21 mouse cellular contexts compared by ENCODE assay signal in the genomic region with DNA sequence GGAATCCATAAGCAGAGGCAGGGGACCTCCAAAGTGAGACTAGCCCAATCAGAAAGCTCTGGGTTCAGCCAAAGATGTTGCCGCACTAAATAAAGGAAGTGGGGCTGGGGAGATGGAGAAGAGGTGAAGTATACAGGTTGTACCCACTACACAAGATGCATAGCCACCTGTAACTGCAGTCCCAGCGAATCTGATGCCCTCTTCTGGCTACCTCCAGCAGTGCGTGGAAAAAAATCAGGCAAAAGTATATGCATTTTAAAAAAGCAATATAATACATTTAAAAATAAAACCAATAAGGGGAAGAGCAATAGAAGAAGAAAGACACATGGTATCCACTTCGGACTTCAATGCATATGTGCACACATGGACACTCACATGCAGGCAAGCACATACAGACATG.
DNase-seq lines count a peak whose midpoint lies in the region; ATAC-seq and TF ChIP-seq lines count a peak whose summit lies in the region.
"Had no signal": no experiment of that assay in that cellular context is flagged by ENCODE, and none has a peak within 500 bp of the region (broad histone marks: within the 10 kb centered on the region; RNA-seq: fewer than 3 reads in every experiment).

No protein-coding gene starts in this region.

- no peaks in the 10 kb centered on the region for H3K27me3 ChIP-seq in forebrain, postnatal 0 days (ENCODE audit: insufficient read depth, low read length)
- H3K27me3 ChIP-seq in forebrain, embryonic 11.5 days (ENCODE audit: control insufficient read depth, insufficient read depth, low read length), result no peaks in the 10 kb centered on the region
- no peaks in the 10 kb centered on the region for H3K27me3 ChIP-seq in kidney, postnatal 0 days (ENCODE audit: insufficient read depth, low read length)
- H3K27me3 ChIP-seq in midbrain, postnatal 0 days (ENCODE audit: insufficient read depth, low read length), result no peaks in the 10 kb centered on the region
- no peaks in the 10 kb centered on the region for H3K27me3 ChIP-seq in midbrain, embryonic 13.5 days
- H3K27me3 ChIP-seq: embryonic facial prominence, embryonic 13.5 days; forebrain, embryonic 13.5 days; heart, embryonic 12.5 days; hindbrain, embryonic 12.5 days had no signal

- H3K4me1 ChIP-seq in forebrain, postnatal 0 days (ENCODE audit: insufficient read depth), result no peaks in the 10 kb centered on the region
- H3K4me1 ChIP-seq in forebrain, embryonic 11.5 days (replicated peaks; ENCODE audit: control insufficient read depth, insufficient read depth, low read length), result no peaks in the 10 kb centered on the region
- H3K4me1 ChIP-seq in kidney, postnatal 0 days (replicated peaks; ENCODE audit: insufficient read depth, low read length), result no peaks in the 10 kb centered on the region
- no peaks in the 10 kb centered on the region for H3K4me1 ChIP-seq in midbrain, postnatal 0 days (ENCODE audit: insufficient read depth, low read length)
- H3K4me1 ChIP-seq in midbrain, embryonic 13.5 days (replicated peaks), result no peaks in the 10 kb centered on the region
- H3K4me1 ChIP-seq: embryonic facial prominence, embryonic 13.5 days; forebrain, embryonic 13.5 days; heart, embryonic 12.5 days; hindbrain, embryonic 12.5 days had no signal

- WGBS in forebrain, postnatal 0 days, result 72% methylated on average over 4 of the region's 4 CpGs
- 75% methylated on average over 4 of the region's 4 CpGs for WGBS in forebrain, embryonic 11.5 days
- 65% methylated on average over 4 of the region's 4 CpGs for WGBS in kidney, postnatal 0 days
- WGBS in midbrain, postnatal 0 days, result 73% methylated on average over 4 of the region's 4 CpGs
- 81% methylated on average over 4 of the region's 4 CpGs for WGBS in midbrain, embryonic 13.5 days

- DNase-seq in forebrain, postnatal 0 days, result no peak
- no peak for DNase-seq in forebrain, embryonic 11.5 days (ENCODE audit: low spot score)
- DNase-seq in kidney, postnatal 0 days (ENCODE audit: low spot score), result no peak
- no peak for DNase-seq in kidney, adult 8-10 months
- no peak for DNase-seq in midbrain, postnatal 0 days (ENCODE audit: low spot score)
- DNase-seq in adrenal gland, postnatal 25 days, result no peak
- DNase-seq: adrenal gland, adult 2 months; adrenal gland, postnatal 36 days; B cell, adult 2 months; cerebellum, adult 11 months; cerebellum, adult 8-10 months; cerebellum, postnatal 25 days; gastrocnemius, adult 2 months; gastrocnemius, postnatal 25 days; heart, postnatal 4 days had no signal

- no peaks in the 10 kb centered on the region for H3K36me3 ChIP-seq in forebrain, postnatal 0 days (ENCODE audit: insufficient read depth)
- no peaks in the 10 kb centered on the region for H3K36me3 ChIP-seq in forebrain, embryonic 11.5 days (ENCODE audit: control insufficient read depth, insufficient read depth, low read length)
- no peaks in the 10 kb centered on the region for H3K36me3 ChIP-seq in kidney, postnatal 0 days (ENCODE audit: insufficient read depth, low read length)
- H3K36me3 ChIP-seq in midbrain, postnatal 0 days (ENCODE audit: insufficient read depth, low read length), result no peaks in the 10 kb centered on the region
- no peaks in the 10 kb centered on the region for H3K36me3 ChIP-seq in midbrain, embryonic 13.5 days
- H3K36me3 ChIP-seq: embryonic facial prominence, embryonic 13.5 days; heart, embryonic 12.5 days; hindbrain, embryonic 12.5 days had no signal

- no peak for ATAC-seq in forebrain, postnatal 0 days
- no peak for ATAC-seq in forebrain, embryonic 11.5 days (replicated peaks; ENCODE audit: low FRiP score)
- ATAC-seq in kidney, postnatal 0 days (replicated peaks; ENCODE audit: low FRiP score, low read depth), result no peak
- no peak for ATAC-seq in midbrain, postnatal 0 days (ENCODE audit: low FRiP score)
- no peak for ATAC-seq in midbrain, embryonic 13.5 days
- ATAC-seq: CD4-positive, CD25-positive, alpha-beta regulatory T cell, adult 4 months; forebrain, embryonic 13.5 days had no signal

- no peak overlapping the region for H3K27ac ChIP-seq in forebrain, postnatal 0 days (ENCODE audit: low read depth, low read length)
- no peak overlapping the region for H3K27ac ChIP-seq in forebrain, embryonic 11.5 days (ENCODE audit: low read depth, low read length)
- no peak overlapping the region for H3K27ac ChIP-seq in kidney, postnatal 0 days
- no peak overlapping the region for H3K27ac ChIP-seq in midbrain, postnatal 0 days (ENCODE audit: low read depth, low read length)
- no peak overlapping the region for H3K27ac ChIP-seq in midbrain, embryonic 13.5 days
- H3K27ac ChIP-seq: embryonic facial prominence, embryonic 13.5 days; forebrain, embryonic 13.5 days; gastrocnemius, adult 2 months; hindbrain, embryonic 12.5 days had no signal

- no peak overlapping the region for H3K4me3 ChIP-seq in forebrain, postnatal 0 days (ENCODE audit: low read depth, low read length)
- no peak overlapping the region for H3K4me3 ChIP-seq in forebrain, embryonic 11.5 days (ENCODE audit: low read depth, low read length)
- H3K4me3 ChIP-seq in kidney, postnatal 0 days (replicated peaks; ENCODE audit: low read depth, low read length), result no peak overlapping the region
- no peak overlapping the region for H3K4me3 ChIP-seq in midbrain, postnatal 0 days (ENCODE audit: low read depth, low read length)
- no peak overlapping the region for H3K4me3 ChIP-seq in midbrain, embryonic 13.5 days (replicated peaks)
- H3K4me3 ChIP-seq: embryonic facial prominence, embryonic 13.5 days; forebrain, embryonic 13.5 days; gastrocnemius, adult 2 months; heart, embryonic 12.5 days; hindbrain, embryonic 12.5 days had no signal

- H3K9ac ChIP-seq in forebrain, postnatal 0 days, result no peak overlapping the region
- H3K9ac ChIP-seq in forebrain, embryonic 11.5 days (ENCODE audit: low read length), result no peak overlapping the region
- no peak overlapping the region for H3K9ac ChIP-seq in kidney, postnatal 0 days (ENCODE audit: low read depth, low read length)
- no peak overlapping the region for H3K9ac ChIP-seq in midbrain, postnatal 0 days (replicated peaks; ENCODE audit: low read length, poor library complexity, severe bottlenecking)
- no peak overlapping the region for H3K9ac ChIP-seq in midbrain, embryonic 13.5 days (replicated peaks)
- H3K9ac ChIP-seq: embryonic facial prominence, embryonic 13.5 days; forebrain, embryonic 13.5 days; heart, embryonic 12.5 days; hindbrain, embryonic 12.5 days had no signal

- H3K4me2 ChIP-seq in forebrain, postnatal 0 days (ENCODE audit: low read depth), result no peak overlapping the region
- no peak overlapping the region for H3K4me2 ChIP-seq in forebrain, embryonic 11.5 days (ENCODE audit: low read depth, low read length, severe bottlenecking)
- H3K4me2 ChIP-seq in kidney, postnatal 0 days (ENCODE audit: low read length), result no peak overlapping the region
- no peak overlapping the region for H3K4me2 ChIP-seq in midbrain, postnatal 0 days (ENCODE audit: low read depth, low read length, poor library complexity, severe bottlenecking)
- H3K4me2 ChIP-seq in midbrain, embryonic 13.5 days (replicated peaks), result no peak overlapping the region
- H3K4me2 ChIP-seq: embryonic facial prominence, embryonic 13.5 days; forebrain, embryonic 13.5 days; heart, embryonic 12.5 days; hindbrain, embryonic 12.5 days had no signal

- H3K9me3 ChIP-seq in forebrain, postnatal 0 days (ENCODE audit: low read length), result no peaks in the 10 kb centered on the region
- no peaks in the 10 kb centered on the region for H3K9me3 ChIP-seq in forebrain, embryonic 11.5 days (ENCODE audit: control insufficient read depth, low read length)
- no peaks in the 10 kb centered on the region; the same call in 1 of the 2 replicates for H3K9me3 ChIP-seq in kidney, postnatal 0 days (replicated peaks; ENCODE audit: low read length)
- H3K9me3 ChIP-seq in midbrain, postnatal 0 days (ENCODE audit: low read length), result no peaks in the 10 kb centered on the region
- no peaks in the 10 kb centered on the region for H3K9me3 ChIP-seq in midbrain, embryonic 13.5 days
- H3K9me3 ChIP-seq: embryonic facial prominence, embryonic 13.5 days; forebrain, embryonic 13.5 days; heart, embryonic 12.5 days; hindbrain, embryonic 12.5 days had no signal

- peak; percentile 34; the same call in 1 of the 2 replicates for TF ChIP-seq CTCF in forebrain, postnatal 0 days (IDR thresholded peaks at IDR 0.05; ENCODE audit: low read depth)
- 0 out of 2 replicates have a peak, but pooled peaks have one; percentile 18 for TF ChIP-seq CTCF in kidney, postnatal 0 days (IDR thresholded peaks at IDR 0.05; ENCODE audit: low read depth)
- TF ChIP-seq CTCF in midbrain, postnatal 0 days (IDR thresholded peaks at IDR 0.05), result peak; percentile 54
